Mouse (Mus musculus) forebrain, embryonic 16.5 days (tissue): ENCODE measurements around the gene Shc4. TPM values are rescaled to one million over a fixed set of nuclear protein-coding genes. Genes with fewer than 3 reads are reported as not detected.

Experiments
- ATAC-seq: fragments of 200-750 bp; cut with Nextera tagmentation; 2 replicates; pipeline ENCODE4 v1.8.0; 2017; ENCODE audit warnings: mild to moderate bottlenecking, moderate library complexity
- H3K27ac ChIP-seq: fragments of 300-500 bp; sonication (generic); 2 replicates; pipeline ENCODE4 v1.5.1; 2014; ENCODE audit warnings: low read length, control low read depth
- H3K27me3 ChIP-seq: fragments of 300-500 bp; sonication (generic); replicated peaks from 2 replicates; pipeline ENCODE4 v1.6.1; 2014; ENCODE audit warnings: low read length; ENCODE audit not compliant: control insufficient read depth, insufficient read depth
- H3K36me3 ChIP-seq: fragments of 300-500 bp; sonication (generic); 2 replicates; pipeline ENCODE4 v1.6.1; 2014; ENCODE audit not compliant: control insufficient read depth, insufficient read depth
- H3K4me1 ChIP-seq: fragments of 300-500 bp; sonication (generic); replicated peaks from 2 replicates; pipeline ENCODE4 v1.6.1; 2014; ENCODE audit warnings: low read length; ENCODE audit not compliant: control insufficient read depth, insufficient read depth
- H3K4me2 ChIP-seq: fragments of 300-500 bp; sonication (generic); 2 replicates; pipeline ENCODE4 v1.6.1; 2014; ENCODE audit warnings: mild to moderate bottlenecking, low read length, control low read depth
- H3K4me3 ChIP-seq: fragments of 300-500 bp; sonication (generic); replicated peaks from 2 replicates; pipeline ENCODE4 v1.5.1; 2014; ENCODE audit warnings: mild to moderate bottlenecking, low read length, control low read depth
- H3K9ac ChIP-seq: fragments of 300-500 bp; sonication (generic); replicated peaks from 2 replicates; pipeline ENCODE4 v1.6.1; 2014; ENCODE audit warnings: low read depth, low read length, control low read depth
- H3K9me3 ChIP-seq: fragments of 300-500 bp; sonication (generic); 2 replicates; pipeline ENCODE4 v1.6.1; 2016; ENCODE audit warnings: low read length; ENCODE audit not compliant: control insufficient read depth
- WGBS: fragments of 180-500 bp; shearing (Covaris S2); extraction: QIAGEN DNeasy Blood & Tissue Kit; methylation state at CpG from one replicate; pipeline ENCODE4 v1.1.7; 2014; 5-methylcytosine and 5-hydroxymethylcytosine counted together
- polyA plus RNA-seq: library from polyadenylated mRNA; unstranded; fragments of >200 nt; fragmentation: Nextera tagmentation; extraction: Ambion mirVana; gene quantifications from 2 replicates; pipeline ENCODE4 v1.2.1, GENCODE M21; 2015

Gene Shc4
- polyA plus RNA-seq, 1 experiment from 2014 or later: 2.0 TPM

- WGBS: 84% methylated on average over 7 of the region's 7 CpGs
- H3K36me3 ChIP-seq: no peaks in the 10 kb centered on the region; the same call in 1 of the 2 replicates
- no peaks in the 10 kb centered on the region for H3K4me1 ChIP-seq
- no peaks in the 10 kb centered on the region for H3K9me3 ChIP-seq
- H3K27me3 ChIP-seq: no peaks in the 10 kb centered on the region
- no peak for ATAC-seq
- no peak overlapping the region for H3K27ac ChIP-seq
- no peak overlapping the region for H3K9ac ChIP-seq
- no peak overlapping the region for H3K4me2 ChIP-seq
- no peak overlapping the region for H3K4me3 ChIP-seq
Measured at GRCm38 (mm10) chr2:125604646-125605045, 119.3 kb downstream of the Shc4 start.

GRCm38 (mm10) chr2:125602970-125603369, 121.0 kb downstream of the Shc4 start:
- no peaks in the 10 kb centered on the region for H3K36me3 ChIP-seq

GRCm38 (mm10) chr2:125598958-125599357, 125.0 kb downstream of the Shc4 start:
- ATAC-seq: no peak
- WGBS: 90% methylated on average over 4 of the region's 4 CpGs
- no peak overlapping the region for H3K4me3 ChIP-seq

More at GRCm38 (mm10) chr2:125602970-125603369, 121.0 kb downstream of the Shc4 start:
- no peak overlapping the region for H3K4me3 ChIP-seq
- 93% methylated on average over 3 of the region's 3 CpGs for WGBS
- no peaks in the 10 kb centered on the region for H3K27me3 ChIP-seq
- no peak overlapping the region for H3K9ac ChIP-seq
- no peak overlapping the region for H3K27ac ChIP-seq
- H3K9me3 ChIP-seq: no peaks in the 10 kb centered on the region
- no peak overlapping the region for H3K4me2 ChIP-seq
- H3K4me1 ChIP-seq: no peaks in the 10 kb centered on the region
- no peak for ATAC-seq

GRCm38 (mm10) chr2:125598251-125598650, 125.7 kb downstream of the Shc4 start:
- H3K4me1 ChIP-seq: no peaks in the 10 kb centered on the region
- H3K36me3 ChIP-seq: peaks cover 4% of the 10 kb centered on the region; the same call in 1 of the 2 replicates
- H3K4me2 ChIP-seq: no peak overlapping the region
- no peak for ATAC-seq
- H3K9ac ChIP-seq: no peak overlapping the region
- H3K9me3 ChIP-seq: no peaks in the 10 kb centered on the region
- H3K27ac ChIP-seq: no peak overlapping the region
- WGBS: 70% methylated on average over 6 of the region's 6 CpGs
- no peaks in the 10 kb centered on the region for H3K27me3 ChIP-seq
- H3K4me3 ChIP-seq: no peak overlapping the region

More at GRCm38 (mm10) chr2:125598958-125599357, 125.0 kb downstream of the Shc4 start:
- H3K4me2 ChIP-seq: no peak overlapping the region
- H3K9ac ChIP-seq: no peak overlapping the region
- no peaks in the 10 kb centered on the region for H3K9me3 ChIP-seq
- no peaks in the 10 kb centered on the region for H3K27me3 ChIP-seq
- peaks cover 2% of the 10 kb centered on the region; the same call in 1 of the 2 replicates for H3K36me3 ChIP-seq
- H3K27ac ChIP-seq: no peak overlapping the region
- no peaks in the 10 kb centered on the region for H3K4me1 ChIP-seq

- Histone ChIP-seq H3K9ac (no peak overlapping the region), H3K36me3 (peaks cover 4% of the 10 kb centered on the region; the same call in 1 of the 2 replicates), H3K4me3 (no peak overlapping the region), H3K27ac (no peak overlapping the region), H3K4me1 (no peaks in the 10 kb centered on the region), H3K4me2 (no peak overlapping the region), H3K9me3 (no peaks in the 10 kb centered on the region), H3K27me3 (no peaks in the 10 kb centered on the region)
- no peak for ATAC-seq
- WGBS: 79% methylated on average over 12 of the region's 12 CpGs
Measured at GRCm38 (mm10) chr2:125594786-125595185, 129.2 kb downstream of the Shc4 start.

- Histone ChIP-seq H3K9me3 (no peaks in the 10 kb centered on the region), H3K36me3 (peaks cover 4% of the 10 kb centered on the region; the same call in 1 of the 2 replicates), H3K4me3 (no peak overlapping the region), H3K27me3 (no peaks in the 10 kb centered on the region), H3K4me1 (no peaks in the 10 kb centered on the region), H3K4me2 (no peak overlapping the region), H3K27ac (no peak overlapping the region), H3K9ac (no peak overlapping the region)
- WGBS: 90% methylated on average over 6 of the region's 6 CpGs
- no peak for ATAC-seq
Measured at GRCm38 (mm10) chr2:125594072-125594471, 129.9 kb downstream of the Shc4 start.

- H3K4me2 ChIP-seq: no peak overlapping the region
- 98% methylated on average over 4 of the region's 4 CpGs for WGBS
- no peaks in the 10 kb centered on the region for H3K4me1 ChIP-seq
- H3K9me3 ChIP-seq: no peaks in the 10 kb centered on the region
- H3K9ac ChIP-seq: no peak overlapping the region
- H3K4me3 ChIP-seq: no peak overlapping the region
- peaks cover 4% of the 10 kb centered on the region; the same call in 1 of the 2 replicates for H3K36me3 ChIP-seq
- no peak for ATAC-seq
- H3K27ac ChIP-seq: no peak overlapping the region
- H3K27me3 ChIP-seq: no peaks in the 10 kb centered on the region
Measured at GRCm38 (mm10) chr2:125591895-125592294, 132.1 kb downstream of the Shc4 start.

- Histone ChIP-seq H3K36me3 (peaks cover 7% of the 10 kb centered on the region), H3K4me2 (no peak overlapping the region)
- ATAC-seq: no peak
Measured at GRCm38 (mm10) chr2:125589287-125589686, 134.7 kb downstream of the Shc4 start.

GRCm38 (mm10) chr2:125581081-125581480, 142.9 kb downstream of the Shc4 start:
- no peak overlapping the region for H3K4me3 ChIP-seq
- H3K27me3 ChIP-seq: no peaks in the 10 kb centered on the region
- no peaks in the 10 kb centered on the region for H3K4me1 ChIP-seq
- H3K36me3 ChIP-seq: peaks cover 12% of the 10 kb centered on the region
- no peaks in the 10 kb centered on the region for H3K9me3 ChIP-seq
- no peak overlapping the region for H3K9ac ChIP-seq
- 86% methylated on average over 5 of the region's 5 CpGs for WGBS
- no peak for ATAC-seq
- H3K4me2 ChIP-seq: no peak overlapping the region
- no peak overlapping the region for H3K27ac ChIP-seq

More at GRCm38 (mm10) chr2:125589287-125589686, 134.7 kb downstream of the Shc4 start:
- Histone ChIP-seq H3K27me3 (no peaks in the 10 kb centered on the region), H3K4me1 (no peaks in the 10 kb centered on the region), H3K9me3 (no peaks in the 10 kb centered on the region), H3K27ac (no peak overlapping the region), H3K9ac (no peak overlapping the region), H3K4me3 (no peak overlapping the region)
- WGBS: 92% methylated on average over 12 of the region's 12 CpGs

- no peak for ATAC-seq
- no peak overlapping the region for H3K4me2 ChIP-seq
- no peak overlapping the region for H3K9ac ChIP-seq
- WGBS: 90% methylated on average over 4 of the region's 4 CpGs
- H3K4me3 ChIP-seq: no peak overlapping the region
- H3K27ac ChIP-seq: no peak overlapping the region
- peaks cover 17% of the 10 kb centered on the region for H3K36me3 ChIP-seq
- no peaks in the 10 kb centered on the region for H3K9me3 ChIP-seq
- H3K27me3 ChIP-seq: no peaks in the 10 kb centered on the region
- H3K4me1 ChIP-seq: no peaks in the 10 kb centered on the region
Measured at GRCm38 (mm10) chr2:125577670-125578069, 146.3 kb downstream of the Shc4 start.
